Mouse (Mus musculus) ES-CJ7 (cell line): ENCODE results near the gene Josd2.

Experiments used
- DNase-seq: peaks from one replicate; pipeline ENCODE4 v3.0.0; 2011; ENCODE audit warnings: low read depth, low spot score

Gene Josd2

DNA sequence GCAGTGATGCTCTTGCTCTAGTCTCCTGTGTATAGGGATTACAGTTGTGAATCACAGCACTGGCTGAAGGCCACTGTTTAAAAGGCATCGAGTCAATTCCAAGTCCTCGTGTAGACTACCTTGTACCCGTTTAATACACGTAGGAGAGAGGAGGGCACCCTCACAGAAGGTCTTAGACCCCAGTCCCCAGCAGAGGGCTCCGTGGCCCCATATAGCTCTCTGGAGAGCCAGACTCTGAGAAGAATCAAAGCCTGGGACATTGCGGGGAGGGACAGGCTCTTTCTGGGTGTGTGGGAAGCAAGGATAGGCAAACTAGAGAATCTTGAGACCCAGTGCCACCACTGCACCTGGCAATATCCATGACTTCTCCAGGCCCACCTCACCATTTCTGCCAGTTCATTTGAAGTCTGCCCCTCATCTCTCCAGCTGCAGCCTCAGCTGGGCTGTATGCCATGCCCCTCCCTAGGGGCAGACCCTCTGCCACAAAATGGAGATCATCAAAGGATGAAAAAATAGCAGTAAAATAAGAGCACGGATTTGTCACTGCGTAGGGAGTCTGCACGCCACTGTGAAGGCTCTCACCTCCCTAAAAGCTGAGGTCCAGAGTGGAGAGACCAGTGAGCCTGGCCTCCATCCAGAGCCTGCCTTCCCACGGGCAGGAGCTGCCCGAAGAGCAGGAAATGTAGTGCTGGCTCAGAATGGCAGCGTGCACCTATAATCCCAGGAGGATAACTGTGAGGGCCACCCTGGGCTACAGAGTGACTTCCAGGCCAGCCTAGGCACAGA is 21.5 kb upstream of the Josd2 start:
- no peak for DNase-seq

DNA sequence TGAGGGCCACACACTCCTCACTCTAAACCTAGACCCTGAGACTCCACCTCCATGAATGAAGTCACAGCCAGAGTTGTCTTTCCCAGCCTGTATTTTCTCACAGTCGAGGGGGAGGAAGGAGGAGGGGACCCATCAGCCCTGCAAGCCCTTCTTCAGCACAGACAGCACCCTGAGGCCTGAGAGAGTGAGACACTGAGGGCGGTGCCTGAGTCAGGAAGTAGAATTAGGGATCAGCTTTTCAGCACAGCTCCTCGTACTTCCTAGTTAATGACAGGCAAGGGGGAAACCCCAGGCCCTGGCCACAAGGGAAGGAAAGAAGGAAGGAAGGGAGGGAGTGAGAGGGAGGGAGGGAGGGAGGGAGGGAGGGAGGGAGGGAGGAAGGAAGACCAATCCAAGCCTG is 14.5 kb upstream of the Josd2 start:
- DNase-seq, result no peak

DNA sequence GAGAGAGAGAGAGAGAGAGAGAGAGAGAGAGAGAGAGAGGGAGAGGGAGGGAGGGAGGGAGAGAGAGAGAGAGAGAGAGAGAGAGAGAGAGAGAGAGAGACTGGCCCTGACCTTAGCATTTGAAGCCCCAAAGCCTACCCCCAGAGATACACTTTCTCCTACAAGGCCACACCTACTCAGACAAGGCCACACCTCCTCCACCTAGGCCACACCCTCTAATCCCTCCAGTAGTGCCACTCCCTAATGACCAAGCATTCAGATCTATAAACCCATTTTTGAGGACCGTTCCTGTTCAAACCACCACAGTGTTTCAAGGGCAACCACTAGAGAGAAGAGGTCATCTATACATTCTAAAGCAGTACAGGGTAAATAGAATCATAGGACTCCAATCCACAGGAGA is 11.5 kb upstream of the Josd2 start:
- no peak for DNase-seq

DNA sequence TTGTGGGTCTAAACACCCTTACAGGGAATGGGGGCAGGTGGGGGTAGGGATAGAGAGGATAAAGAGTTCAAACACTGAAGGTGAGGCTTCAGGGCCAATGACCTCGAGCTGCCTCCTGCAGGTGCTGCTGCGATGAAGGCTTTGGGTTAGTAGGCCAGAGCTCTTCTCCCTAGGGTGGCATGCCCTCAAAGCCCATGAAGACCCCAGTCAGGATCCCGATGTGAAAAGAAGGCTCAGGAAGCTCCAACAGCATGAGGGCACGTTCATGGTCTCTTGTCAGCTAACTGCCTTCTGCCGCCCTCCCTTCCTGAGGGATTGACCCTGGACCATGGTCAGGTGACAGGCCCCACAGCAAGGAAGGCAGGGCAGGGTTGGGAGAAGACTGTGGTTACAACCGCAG is 7.7 kb upstream of the Josd2 start:
- no peak for DNase-seq

DNA sequence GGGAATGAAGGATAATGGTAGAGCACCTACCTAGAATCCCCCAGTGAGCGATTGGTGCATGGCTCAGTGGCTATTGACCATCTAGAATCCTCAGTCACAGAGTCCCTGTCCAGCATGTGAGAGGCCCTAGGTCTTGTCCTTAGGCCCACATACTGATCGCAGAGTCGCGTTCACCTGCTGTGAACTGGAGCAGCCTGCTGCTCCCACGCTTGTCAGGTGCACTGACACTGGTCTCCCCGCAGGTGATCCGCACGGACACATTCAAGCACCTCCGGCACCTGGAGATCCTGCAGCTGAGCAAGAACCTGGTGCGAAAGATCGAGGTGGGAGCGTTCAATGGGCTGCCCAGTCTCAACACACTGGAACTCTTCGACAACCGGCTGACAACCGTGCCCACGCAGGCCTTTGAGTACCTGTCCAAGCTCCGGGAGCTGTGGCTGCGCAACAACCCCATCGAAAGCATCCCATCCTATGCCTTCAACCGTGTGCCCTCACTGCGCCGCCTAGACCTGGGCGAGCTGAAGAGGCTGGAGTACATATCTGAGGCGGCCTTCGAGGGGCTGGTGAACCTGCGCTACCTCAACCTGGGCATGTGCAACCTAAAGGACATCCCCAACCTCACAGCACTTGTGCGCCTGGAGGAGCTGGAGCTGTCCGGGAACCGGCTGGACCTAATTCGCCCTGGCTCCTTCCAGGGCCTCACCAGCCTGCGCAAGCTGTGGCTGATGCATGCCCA is 6.8 kb upstream of the Josd2 start:
- DNase-seq, result no peak

DNA sequence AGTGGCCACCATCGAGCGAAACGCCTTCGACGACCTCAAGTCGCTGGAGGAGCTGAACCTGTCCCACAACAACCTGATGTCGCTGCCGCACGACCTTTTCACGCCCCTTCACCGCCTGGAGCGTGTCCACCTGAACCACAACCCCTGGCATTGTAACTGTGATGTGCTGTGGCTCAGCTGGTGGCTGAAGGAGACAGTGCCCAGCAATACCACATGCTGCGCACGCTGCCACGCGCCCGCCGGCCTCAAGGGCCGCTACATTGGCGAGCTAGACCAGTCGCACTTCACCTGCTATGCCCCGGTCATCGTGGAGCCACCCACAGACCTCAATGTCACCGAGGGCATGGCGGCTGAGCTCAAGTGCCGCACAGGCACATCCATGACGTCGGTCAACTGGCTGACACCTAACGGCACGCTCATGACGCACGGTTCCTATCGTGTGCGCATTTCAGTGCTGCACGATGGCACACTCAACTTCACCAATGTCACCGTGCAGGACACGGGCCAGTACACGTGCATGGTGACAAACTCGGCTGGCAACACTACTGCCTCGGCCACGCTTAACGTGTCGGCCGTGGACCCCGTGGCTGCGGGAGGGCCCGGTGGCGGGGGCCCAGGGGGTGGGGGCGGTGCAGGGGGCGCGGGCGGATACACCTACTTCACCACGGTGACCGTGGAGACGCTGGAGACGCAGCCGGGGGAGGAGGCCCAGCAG is 6.1 kb upstream of the Josd2 start:
- peak; percentile 28 for DNase-seq

DNA sequence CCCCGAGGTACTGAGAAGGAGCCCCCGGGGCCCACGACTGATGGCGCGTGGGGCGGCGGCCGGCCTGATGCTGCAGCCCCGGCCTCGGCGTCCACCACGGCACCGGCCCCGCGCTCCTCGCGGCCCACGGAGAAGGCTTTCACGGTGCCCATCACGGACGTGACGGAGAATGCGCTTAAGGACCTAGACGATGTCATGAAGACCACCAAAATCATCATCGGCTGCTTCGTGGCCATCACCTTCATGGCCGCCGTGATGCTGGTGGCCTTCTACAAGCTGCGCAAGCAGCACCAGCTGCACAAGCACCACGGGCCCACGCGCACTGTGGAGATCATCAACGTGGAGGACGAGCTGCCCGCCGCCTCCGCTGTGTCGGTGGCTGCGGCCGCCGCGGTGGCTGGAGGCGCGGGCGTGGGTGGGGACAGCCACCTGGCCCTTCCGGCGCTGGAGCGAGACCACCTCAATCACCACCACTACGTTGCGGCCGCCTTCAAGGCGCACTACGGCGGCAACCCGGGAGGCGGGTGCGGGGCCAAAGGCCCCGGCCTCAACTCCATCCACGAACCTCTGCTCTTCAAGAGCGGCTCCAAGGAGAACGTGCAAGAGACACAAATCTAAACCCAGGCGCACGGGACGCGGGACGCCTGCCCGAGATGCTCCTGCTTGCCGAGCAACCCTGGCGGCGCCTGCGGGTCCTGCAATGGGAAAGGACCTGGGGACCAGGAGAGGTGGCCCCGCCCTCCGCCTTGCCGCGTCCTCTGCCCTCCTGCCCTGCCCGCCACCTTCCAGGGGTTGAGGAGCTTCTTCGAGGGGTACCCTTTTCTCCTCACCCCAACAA is 5.3 kb upstream of the Josd2 start:
- peak; percentile 84 for DNase-seq

DNA sequence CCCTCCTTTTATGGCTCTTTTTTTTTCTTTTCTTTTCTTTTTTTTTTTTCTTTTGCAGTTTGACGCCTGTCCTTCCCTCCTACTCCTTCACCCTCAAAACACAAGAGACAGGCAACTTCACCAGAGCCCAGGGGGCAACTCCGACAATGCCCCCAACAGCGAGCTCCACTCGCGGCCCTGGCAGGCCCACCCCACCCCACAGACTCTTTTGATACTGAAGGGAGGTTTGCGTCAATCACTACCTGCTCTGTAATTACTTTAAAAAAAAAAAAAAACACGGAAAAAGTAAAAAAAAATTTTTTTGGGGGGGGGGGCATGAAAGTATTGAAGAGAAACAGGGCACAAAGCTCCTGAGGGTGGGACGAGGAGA is 4.7 kb upstream of the Josd2 start:
- no peak for DNase-seq

DNA sequence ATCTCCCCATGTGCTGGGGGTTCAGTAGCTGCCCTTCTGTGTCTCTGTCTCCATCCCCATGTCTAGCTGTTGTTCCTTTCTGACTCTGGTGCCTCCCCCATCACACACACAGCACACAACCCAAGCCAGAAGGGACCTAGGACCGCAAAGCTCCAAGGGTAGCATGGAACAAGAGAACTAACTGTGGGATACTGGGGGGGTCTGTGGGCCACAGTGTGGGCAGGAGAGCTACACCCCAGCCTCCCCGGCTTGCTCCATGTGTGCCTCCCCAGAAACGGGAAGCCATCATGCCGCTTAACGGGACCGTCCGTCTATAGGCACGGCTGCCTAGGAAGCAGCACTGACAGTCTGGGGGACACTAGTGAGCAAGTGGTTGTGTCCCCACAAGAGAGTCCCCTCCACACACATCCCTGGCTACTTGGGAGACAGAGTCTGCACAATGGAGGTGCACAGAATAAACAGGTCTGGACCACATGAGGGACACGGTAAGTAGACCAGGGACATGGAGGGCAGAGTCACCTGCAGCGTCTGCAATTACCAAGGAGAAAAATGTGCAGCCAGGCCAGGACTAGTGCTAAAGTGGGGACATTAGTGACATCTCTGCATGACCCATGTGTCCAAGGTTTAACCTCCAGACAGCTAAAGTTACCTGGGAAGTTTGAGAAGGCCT is 4.1 kb upstream of the Josd2 start:
- no peak for DNase-seq

DNA sequence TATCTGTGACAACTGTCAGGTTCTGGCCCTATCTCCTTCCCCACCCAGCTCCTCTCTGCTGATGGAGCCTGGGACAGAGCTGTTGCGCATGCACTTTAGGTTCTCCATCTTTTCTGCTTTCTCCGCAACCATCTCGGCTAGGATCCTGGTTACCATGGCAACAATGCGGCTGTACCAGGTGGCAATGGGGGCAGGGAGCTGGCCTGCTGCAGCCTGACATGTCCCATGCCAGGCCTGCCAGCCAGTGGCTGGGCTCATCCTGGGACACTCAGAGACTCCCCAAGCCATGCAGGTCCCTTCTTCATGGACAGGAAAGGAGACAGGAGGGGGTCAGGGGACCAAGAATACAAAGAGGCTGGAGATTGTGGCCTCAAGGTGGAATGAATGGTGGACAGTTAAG is 3.3 kb upstream of the Josd2 start:
- peak; percentile 20 for DNase-seq

DNA sequence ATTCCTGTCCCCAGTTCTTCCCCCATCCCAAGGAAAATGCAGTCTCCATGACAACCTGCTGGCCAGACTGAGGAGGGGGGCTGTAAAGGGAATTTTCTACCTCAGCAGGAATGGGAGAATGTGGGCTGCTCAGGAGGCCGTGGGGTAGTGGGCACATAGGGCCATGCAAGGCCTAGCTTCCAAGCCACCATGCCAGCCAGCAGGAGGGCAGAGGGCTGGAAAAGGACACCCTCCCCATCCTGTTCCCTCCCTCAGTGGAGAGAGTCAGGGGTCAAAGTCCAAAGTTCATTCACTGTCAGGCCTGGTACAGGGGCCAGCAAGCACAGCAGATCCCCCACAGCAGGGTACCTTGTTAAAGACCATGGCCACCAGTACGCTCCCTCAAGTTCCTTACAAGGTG is 2.7 kb upstream of the Josd2 start, which contains the start of gene Aspdh:
Gene Aspdh (plus strand): TSS at position 281 of the 400 bp plus-strand sequence.
- DNase-seq, result no peak

DNA sequence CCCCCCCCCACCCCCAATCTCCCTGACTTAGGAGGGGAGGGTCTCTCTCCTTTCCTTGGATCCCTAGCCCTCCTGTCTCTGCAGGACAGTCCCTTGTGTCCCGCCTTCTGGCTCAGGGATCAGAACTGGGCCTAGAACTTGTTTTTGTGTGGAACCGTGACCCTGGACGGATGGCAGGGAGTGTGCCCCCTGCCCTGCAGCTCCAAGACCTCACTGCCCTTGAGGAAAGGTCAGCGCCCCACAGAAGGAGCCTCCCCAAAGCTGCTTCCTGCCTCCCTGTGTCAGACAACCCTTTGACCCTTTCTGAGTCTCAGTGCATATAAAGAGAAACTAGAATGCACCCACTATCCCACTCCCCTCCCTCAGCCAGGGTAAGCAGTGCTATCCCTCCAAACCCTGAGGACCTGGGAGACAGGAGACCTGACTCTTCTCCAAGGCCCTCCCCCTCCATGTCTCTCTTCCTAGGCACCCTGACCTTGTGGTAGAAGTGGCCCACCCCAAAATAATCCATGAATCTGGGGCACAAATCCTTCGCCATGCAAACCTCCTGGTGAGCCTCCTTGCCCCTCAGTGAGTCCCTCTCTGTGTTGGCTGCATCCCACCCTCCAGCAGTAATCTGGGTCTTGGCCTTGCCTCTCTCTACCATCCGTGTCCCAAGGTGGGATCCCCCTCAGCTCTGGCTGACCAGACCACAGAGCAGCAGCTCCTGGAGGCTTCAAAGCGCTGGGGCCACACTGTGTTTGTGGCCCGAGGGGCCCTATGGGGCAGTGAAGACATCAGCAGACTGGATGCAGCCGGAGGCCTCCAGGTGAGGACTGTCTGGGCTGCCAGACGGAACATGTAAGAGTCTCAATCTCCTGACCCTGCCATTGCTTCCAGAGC is 1.5 kb upstream of the Josd2 start:
- DNase-seq, result no peak

DNA sequence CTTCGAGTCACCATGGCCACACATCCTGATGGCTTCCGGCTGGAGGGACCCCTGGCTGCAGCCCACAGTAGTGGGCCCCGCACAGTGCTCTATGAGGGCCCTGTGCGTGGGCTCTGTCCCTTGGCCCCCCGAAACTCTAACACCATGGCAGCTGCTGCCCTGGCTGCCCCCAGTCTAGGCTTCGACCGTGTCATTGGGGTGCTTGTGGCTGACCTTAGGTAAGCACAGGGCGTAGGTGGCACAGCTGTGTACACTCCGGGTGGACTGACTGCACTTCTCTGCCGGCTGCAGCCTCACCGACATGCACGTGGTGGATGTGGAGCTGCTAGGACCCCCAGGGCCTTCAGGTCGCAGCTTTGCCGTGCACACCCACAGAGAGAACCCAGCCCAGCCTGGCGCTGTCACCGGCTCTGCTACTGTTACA is 880 bp upstream of the Josd2 start:
- no peak for DNase-seq

DNA sequence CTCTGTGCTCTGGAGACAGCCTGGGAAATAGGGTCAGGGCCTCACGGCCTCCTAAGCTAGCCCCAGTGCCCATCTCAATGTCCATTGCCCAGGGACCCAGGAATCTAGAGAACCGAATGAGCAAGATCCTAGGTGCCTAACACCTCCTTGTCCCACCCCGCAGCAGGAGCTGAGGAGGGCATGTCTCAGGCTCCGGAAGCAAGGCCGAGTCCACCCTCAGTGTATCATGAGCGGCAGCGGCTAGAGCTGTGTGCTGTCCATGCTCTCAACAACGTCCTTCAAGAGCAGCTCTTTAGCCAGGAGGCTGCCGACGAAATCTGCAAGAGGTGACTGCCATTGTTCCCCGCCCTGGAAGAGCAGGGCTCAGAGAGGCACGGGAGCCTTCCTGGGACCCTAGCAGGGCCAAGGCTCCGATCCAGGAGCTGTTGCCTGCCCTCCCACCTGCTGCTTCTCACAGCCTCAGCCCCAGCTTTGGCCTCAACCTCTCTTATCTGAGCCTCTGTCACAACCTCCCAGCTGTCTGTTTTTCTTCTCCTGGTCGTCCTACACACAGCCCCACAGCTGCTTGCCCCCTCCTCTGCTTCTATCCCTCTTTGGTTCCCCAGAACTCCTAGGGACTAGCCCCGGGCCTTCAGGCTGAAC is 985 bp downstream of the Josd2 start:
- DNase-seq, result no peak

DNA sequence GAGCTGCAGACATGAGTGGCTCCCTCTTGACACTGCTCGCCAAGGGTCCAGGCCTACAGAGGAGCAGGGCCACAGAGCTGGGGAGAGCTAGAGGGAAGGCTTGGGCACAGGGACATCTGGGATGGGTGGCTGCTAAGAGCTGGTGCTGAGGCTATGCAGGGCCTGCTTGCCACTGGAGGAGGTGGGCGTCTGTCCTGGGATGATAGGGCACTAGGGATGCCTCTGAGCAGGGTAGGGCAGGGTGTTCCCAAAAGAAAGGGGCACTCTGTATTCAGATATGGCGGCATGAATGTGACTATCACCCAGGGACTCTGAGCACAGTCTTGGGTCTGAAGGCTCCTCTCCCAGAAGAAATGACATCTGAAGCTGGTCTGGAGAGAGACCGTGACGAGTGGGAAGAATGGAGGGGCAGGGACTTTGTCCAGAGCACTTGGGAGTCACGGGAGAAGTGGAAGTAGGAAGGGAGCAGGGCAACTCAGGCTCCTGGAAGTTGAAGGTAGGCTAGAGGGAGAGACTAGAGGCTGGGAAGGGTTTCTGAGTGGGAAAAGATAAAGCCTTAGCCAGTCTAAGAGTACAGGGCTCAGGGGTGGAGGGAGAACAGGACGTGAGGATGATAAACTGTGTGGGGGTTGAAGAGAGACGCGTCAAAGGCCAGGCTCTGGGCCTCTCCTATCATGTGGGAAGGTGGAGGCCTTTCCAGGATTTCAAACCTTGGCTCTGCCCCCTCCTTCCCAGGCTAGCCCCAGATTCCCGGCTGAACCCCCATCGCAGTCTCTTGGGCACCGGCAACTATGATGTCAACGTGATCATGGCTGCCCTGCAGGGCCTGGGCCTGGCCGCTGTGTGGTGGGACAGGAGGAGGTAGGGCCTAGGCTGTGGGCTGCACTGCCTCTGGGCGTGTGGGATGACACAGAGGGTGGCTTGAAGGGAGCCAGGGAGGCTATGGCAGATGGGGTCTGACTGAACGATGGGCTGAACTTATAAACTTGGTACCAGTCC is 2.2 kb downstream of the Josd2 start:
- DNase-seq, result no peak

DNA sequence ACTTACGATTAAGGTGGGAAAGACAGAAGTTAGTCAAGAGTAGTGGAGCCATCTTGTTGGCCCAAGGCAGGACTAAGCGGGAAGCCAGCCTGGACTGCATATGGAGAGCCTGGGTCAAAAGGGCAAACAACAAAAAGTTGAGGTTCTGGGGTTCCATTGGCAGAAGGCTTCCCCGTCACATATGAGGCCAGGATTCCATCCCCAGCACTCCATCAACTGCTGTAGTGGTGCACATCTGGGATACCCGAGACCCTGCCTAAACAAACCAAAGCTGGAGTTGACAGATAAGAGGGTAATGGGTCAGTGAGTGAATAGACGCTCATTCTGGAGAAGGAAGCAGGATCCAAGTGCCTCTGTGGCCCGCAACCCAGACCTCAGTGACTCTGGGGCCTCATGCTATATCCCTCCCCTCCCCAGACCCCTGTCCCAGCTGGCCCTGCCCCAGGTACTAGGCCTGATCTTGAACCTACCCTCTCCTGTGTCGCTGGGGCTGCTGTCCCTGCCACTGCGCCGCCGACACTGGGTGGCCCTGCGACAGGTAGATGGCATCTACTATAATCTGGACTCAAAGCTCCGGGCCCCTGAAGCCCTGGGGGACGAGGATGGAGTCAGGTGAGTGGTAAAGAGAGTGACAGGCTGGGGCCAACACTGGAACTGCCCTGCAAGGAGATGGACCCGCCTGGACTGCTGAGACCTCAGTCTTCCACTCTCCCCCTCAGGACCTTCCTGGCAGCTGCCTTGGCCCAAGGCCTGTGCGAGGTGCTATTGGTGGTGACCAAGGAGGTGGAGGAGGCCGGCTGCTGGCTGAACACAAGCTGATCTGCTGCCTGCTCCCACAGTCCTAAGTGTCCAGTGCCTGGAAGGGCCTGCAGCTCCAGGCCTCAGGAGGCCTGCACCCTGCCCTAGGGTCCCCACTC is 3.2 kb downstream of the Josd2 start:
- no peak for DNase-seq

DNA sequence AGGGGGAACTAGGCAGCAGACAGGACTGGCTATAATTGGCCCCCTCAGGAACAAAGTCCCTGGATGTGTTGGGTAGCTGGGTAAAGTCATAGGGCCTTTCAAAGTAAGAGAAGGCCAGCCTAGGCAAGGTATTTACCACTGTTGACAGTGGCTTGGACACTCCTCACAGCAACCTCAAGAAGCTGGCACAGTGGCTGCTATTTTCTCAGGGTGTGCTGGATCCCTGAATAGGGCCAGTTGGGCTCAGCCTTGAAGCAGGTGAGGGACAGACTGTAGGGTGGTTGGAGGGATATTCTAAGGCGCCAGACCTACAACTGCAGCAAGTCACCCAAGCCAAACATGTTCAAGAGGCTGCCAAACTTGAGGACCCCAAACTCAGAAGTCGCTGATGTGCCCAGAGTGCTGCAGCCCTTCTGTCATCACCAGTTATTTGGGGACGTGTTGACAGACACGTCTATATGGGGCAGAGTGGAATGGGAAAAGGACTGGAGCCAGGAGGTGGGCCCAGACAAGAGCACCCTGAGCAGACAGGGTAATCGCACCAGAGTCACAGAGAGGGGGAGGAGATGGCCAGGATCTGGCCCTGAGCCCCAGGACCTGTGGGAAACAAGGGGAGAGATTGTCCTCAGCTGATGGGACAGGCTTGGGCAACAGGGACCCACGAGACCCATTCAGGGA is 4.2 kb downstream of the Josd2 start:
- DNase-seq, result no peak
